Mouse (Mus musculus) urinary bladder, postnatal 25 days (tissue): ENCODE measurements around the gene Hoxd11.
A peak's percentile ranks its signal among the peaks of the same experiment; 100 is the strongest.

ENCODE experiments used
- DNase-seq: peaks from one replicate; pipeline ENCODE4 v3.0.0; 2022; ENCODE audit warnings: low spot score

Gene Hoxd11

GRCm38 (mm10) chr2:74678891-74679595, at the start of gene Hoxd11:
Gene Hoxd11, plus strand, starts transcription at chr2:74679557.
- DNase-seq, result no peak

GRCm38 (mm10) chr2:74635412-74635811, 43.9 kb upstream of the Hoxd11 start:
- no peak for DNase-seq

DNA sequence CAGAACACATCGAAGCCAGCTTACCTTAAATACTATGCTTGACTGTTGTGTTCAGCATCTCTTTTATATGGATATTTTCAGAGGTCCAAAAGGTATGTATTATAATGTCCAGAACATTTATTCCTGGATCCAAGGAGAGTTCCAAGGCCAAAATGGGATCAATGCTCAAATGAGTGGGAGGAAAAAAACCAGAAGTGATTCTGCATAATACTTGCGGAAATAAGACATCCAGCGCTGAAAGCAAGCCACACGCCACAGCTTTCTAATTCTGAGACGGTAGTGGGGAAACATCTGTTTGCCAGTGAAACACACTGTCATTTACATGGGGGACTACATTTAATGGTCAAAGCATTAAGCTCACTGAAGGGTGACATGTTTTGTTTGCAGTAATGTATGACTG, 36.9 kb upstream of the Hoxd11 start:
- DNase-seq, result no peak

- DNase-seq, result no peak
Measured at GRCm38 (mm10) chr2:74645631-74646030, 33.7 kb upstream of the Hoxd11 start.

- no peak for DNase-seq
Measured at GRCm38 (mm10) chr2:74647082-74647864, 32.1 kb upstream of the Hoxd11 start.

- no peak for DNase-seq
Measured at GRCm38 (mm10) chr2:74652996-74653340, 26.4 kb upstream of the Hoxd11 start.

GRCm38 (mm10) chr2:74653781-74654535, 25.4 kb upstream of the Hoxd11 start:
- no peak for DNase-seq

DNA sequence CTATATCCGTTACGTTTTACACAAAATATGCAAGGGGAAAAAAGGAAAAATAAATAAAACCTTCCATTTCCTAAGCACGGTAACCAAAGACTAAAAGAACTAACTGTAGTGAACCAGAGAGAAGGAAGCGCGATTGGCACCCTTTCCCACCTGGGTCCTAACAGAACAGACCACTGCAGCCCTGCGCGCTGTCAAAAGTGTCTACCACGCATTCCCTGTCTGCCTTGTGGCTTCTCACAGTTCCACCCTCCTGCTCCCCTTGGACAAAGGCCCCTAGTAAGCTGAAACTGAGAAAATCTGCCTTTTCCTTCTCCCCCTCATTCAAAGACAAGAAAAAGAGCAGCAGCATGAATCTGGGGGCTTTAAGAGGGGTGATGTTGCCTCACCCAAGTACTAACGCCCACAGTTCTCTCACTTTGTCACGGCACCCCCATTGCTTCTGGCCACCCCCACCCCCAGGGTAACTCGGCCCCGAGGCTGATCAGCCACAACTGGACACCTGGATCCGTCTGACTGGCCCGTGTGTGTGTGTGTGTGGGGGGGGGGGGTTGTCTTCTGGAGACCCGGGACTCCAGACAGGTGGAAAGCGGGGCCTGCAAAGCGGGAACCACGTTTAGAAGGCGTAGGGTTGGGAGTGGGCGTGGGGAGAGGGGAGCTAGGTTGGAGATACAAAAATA, 24.5 kb upstream of the Hoxd11 start:
- no peak for DNase-seq

GRCm38 (mm10) chr2:74655420-74655781, 24.0 kb upstream of the Hoxd11 start:
- peak; percentile 58 for DNase-seq

DNA sequence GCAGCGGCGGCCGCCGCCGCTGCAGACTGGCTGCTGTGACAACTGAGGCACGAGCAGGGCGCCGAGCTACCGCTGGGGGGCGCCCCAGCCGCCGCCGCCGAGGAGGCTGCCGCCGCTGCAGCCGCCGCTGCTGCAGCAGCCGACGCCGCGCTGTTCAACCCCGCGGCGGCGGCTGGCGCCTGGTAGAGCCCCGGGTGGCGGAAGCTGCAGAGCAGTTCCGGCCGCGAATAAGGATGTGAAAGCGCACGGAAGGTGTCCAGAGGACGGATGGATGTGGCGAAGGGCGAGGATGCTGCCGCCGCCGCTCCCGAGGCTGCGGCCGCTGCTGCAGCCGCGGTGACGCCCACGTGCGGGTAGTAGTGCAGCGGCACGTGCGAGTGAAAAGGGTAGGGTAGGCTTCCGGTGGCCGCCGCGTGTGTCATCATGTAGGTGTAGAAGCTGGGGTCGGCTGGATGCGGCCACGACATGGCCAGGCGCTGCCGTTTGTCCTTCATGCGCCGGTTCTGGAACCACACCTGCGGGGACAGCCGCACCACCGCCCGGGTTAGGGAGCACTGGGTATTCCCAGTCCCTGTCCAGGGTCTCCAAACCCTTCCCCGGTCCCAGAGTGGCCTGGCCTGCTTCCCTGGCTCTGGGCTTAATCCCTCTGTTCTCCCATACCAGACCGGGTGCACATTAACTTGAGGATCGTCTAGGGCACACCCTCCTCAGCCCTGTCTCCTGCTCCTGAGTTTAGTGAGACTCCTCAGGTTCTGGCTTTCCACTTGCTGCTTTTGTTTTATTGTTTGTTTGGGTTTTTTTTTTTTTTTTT, 23.3 kb upstream of the Hoxd11 start:
- DNase-seq, result peak; percentile 15

GRCm38 (mm10) chr2:74656632-74657021, 22.7 kb upstream of the Hoxd11 start:
- DNase-seq, result no peak

GRCm38 (mm10) chr2:74657251-74658023, 21.9 kb upstream of the Hoxd11 start:
- peak; percentile 19 for DNase-seq

DNA sequence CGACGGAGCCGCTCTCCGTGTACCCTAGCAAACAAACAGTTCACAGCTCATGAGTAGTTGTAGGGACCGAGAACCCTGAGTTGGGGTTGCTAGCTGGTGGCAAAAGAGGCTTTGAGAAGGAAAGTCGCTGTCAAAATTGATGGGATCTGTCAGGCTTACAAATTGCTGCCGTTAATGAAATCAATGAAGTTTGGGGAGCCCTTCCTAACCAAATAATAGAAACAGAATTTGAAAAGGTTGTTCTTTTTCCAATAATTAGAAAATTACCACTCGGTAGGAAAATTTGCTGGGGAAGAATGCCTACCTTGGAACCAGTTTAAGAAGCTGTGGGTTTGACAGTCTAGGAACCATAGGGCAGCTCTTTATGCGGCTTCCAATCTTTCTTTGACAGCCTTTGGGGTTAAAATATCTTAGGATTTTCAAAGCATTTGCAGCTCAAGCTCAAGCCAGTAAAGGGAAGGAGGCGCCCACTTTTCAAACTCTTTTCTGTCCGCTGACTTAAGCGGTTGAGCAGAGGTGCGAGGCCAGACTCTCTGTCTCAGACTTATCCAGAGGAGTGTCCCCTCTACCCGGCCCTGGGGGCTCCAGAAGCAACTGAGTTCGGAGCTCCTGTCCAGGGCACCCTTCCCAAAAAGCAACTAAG, 21.2 kb upstream of the Hoxd11 start:
- no peak for DNase-seq

- DNase-seq, result peak; percentile 18
Measured at GRCm38 (mm10) chr2:74658667-74659371, 20.5 kb upstream of the Hoxd11 start.

DNA sequence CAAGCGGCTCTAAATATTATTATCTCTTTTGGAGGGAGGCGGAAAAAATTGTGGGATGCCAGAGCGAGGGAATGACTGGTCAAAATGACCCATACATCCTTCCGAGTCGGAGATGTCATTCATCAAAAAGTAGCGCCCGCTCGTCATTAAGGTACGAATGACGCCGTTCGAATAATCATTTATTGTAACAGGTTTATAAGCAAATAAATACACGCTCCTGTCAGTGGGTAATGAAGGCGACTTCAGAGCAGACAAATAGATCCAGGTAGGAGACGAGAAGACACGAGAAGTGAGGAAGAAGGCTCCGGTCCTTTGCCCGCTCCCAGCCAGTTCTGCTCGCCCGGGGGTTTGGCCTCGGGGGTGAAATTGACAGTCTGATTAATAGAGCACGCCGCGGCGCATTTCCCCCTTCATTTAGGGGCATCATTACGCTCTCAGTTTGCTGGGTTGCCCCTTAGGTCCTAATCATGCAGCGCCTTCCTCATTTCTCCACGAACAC, 19.8 kb upstream of the Hoxd11 start, which contains the start of gene Evx2:
Gene Evx2, minus strand, starts transcription at position 51 of the 499 bp plus-strand sequence.
- no peak for DNase-seq

- no peak for DNase-seq
Measured at GRCm38 (mm10) chr2:74660421-74661375, 18.7 kb upstream of the Hoxd11 start.

DNA sequence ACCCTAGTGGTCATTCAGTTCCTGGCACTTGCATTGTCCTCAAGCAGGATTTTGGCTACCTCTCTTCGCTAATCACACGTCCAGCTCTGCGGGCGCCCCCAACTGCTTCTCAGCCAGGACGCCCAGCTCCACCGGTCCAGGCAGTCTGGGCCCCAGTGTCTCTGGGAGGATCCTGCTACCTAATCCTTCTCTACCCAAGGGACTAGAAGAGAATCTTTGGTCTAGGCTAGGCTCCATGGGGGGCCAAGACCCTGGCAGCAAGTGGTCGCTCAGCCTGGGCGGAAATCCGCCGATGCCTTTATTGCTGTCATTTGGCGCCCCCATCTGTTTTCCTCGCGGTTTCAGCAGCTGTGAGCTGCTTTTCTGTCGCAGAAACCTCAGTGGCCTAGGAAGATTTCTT, 17.7 kb upstream of the Hoxd11 start:
- DNase-seq, result peak; percentile 23

DNA sequence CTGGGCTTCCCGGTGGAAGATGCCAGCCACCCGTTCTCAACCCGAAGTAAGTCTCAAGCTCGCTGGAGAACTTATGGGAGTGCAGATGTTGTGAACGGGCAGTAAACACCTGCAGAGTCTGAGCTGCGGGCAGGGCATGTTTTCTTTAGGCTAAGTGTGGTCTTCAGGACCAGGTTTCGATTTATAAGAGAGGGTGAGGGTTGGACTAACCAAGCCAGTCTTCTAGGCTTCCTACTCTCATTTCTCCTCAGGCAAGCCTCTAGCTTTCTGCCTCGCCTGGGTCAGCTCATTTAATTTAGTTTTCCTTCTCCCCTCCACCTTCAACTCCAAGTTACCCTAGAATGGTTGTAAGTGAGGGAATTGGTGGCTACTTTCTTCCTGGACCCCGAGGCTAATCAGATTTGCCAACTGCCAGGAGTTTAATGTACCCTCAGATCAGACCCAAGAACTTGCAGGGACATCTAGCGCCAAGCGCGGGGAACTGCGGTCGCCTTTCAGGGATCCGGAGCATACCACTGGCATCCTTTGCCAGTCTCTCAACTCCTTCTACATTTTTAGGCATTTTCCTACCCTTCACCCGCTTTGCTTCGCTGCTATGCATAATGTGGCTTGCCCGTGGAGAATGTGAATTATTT, 15.9 kb upstream of the Hoxd11 start:
- DNase-seq, result peak; percentile 18
